Mouse (Mus musculus) mouse embryonic stem cell (cell line): ENCODE results near the gene L3mbtl4.

Source experiments
- in situ Hi-C, 2 experiments: fragments of 300-500 bp; cut with MboI; formaldehyde crosslinking; loops; 1 replicate in 1 of 2; 3 replicates in 1 of 2; pipeline ENCODE4 v1.14.3; 2019 to 2020; ENCODE audit warnings: low sequenced_read_pairs in 2 of 2, low pct_unique_long_range_greater_than_20kb in 1 of 2, mixed read lengths in 1 of 2; ENCODE audit not compliant: unreplicated experiment in 1 of 2

The L3mbtl4 gene

GRCm38 (mm10) chr17:68273527-68273926 is at the start of gene L3mbtl4:
Gene L3mbtl4 (plus strand): TSS chr17:68273797.
- in situ Hi-C loops = no loop called here

GRCm38 (mm10) chr17:68230484-68230883 is 43.1 kb upstream of the L3mbtl4 start:
- in situ Hi-C loops = no loop called here

GRCm38 (mm10) chr17:68235380-68235779 is 38.2 kb upstream of the L3mbtl4 start:
- in situ Hi-C loops = no loop called here

DNA sequence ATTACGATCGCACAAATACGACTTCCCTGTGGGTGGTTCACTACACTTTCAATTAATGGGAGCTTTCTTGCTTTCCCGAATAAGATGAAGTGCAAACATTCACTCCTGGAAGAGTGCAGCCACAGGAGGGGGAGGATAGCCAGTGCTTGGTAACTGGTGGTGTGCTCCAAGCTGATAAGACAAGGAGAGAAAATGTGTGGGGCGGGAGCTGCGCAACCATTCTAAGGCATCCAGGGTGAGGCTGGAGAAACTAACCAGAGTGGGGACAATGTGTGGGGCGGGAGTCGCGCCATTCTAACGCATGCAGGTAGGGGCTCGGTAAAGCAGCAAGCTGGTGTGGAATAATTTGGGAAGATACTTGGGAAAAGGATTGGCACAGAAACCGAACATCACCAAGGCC is 36.6 kb upstream of the L3mbtl4 start:
- in situ Hi-C loops = no loop called here

DNA sequence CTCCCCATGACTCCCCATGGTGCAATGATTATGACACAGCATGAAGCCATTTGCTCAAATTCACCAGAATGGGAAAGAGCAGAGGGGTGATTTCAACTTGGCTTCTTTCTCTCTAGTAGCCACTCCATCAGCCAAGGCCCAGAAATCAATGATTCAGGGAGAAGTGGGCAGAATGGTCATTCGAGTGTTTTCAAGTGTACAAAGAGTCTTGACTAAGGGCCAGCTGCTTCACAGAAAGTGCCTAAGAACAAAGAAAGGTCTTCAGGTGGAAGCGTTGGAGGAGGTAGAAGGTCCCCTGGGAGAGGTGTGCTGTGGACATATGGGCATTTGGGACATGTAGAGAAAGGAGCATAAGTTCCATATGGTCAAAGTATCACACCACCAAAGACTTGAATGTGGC is 33.4 kb upstream of the L3mbtl4 start:
- in situ Hi-C loops = no loop called here

GRCm38 (mm10) chr17:68264835-68265557 is 8.6 kb upstream of the L3mbtl4 start:
- in situ Hi-C loops = no loop called here

DNA sequence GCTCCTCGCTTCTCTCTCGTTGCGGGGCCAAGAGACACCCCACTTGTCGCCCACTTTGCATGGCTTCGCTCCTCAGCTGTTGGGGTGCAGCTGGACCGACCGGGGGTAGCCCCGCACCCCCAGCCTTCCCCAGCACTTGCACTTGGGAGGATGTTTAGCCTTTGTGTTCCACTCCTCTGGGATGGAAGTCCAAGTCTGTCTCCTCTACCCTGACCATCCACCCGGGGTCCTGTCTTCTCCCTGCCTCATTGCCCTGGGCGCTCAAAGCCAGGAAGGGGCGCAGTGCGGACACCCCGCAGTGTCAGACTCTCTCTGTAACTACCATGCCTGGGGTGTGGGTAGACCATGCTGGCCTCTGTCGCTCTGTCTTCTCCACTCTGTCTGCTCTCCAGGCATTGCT is 357 bp downstream of the L3mbtl4 start:
- in situ Hi-C loops = no loop called here

DNA sequence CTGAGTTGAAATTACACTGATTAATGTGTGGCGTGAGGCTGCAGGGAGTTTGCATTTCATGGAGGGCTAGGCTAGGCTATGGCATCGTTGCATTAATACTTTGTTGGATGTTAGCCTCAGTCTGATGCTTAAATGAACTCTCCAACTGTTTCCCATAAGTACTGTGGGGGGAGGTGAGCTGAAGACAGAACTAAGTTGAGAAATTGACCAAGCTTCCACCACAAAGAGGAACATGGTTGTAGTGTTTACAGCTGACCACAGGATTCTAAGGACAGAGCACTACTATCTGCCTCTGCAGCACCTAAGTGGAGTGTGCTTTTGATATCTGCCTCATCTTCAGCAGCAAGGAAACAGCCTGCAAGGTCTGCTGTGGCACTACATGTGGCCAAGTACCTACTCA is 1.5 kb downstream of the L3mbtl4 start:
- in situ Hi-C loops = no loop called here

DNA sequence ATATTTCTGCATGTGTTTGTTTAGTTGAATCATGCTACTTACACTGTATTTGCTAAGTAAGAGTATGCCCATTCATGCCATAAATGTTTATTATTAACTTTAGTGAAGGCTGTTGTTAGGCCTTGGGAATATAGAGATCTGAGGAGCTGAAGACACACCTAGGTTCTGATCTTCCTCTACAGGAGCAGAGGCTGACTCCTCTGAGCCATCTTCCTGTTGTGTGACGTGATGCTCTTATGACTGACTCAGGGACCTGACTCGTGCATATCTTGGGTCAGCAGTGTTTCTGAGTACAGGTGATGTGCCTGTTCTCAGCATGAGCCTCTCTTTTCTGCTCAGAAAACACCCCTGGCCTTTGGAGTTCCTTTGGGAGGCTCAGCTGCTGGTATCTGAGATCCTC is 7.3 kb downstream of the L3mbtl4 start:
- in situ Hi-C loops = no loop called here

GRCm38 (mm10) chr17:68285119-68285782 is 11.7 kb downstream of the L3mbtl4 start:
- in situ Hi-C loops = no loop called here

- in situ Hi-C loops = no loop called here
Measured at GRCm38 (mm10) chr17:68288094-68288493, 14.5 kb downstream of the L3mbtl4 start.

GRCm38 (mm10) chr17:68288699-68289098 is 15.1 kb downstream of the L3mbtl4 start:
- in situ Hi-C loops = no loop called here

GRCm38 (mm10) chr17:68291713-68292364 is 18.2 kb downstream of the L3mbtl4 start:
- in situ Hi-C loops = no loop called here

DNA sequence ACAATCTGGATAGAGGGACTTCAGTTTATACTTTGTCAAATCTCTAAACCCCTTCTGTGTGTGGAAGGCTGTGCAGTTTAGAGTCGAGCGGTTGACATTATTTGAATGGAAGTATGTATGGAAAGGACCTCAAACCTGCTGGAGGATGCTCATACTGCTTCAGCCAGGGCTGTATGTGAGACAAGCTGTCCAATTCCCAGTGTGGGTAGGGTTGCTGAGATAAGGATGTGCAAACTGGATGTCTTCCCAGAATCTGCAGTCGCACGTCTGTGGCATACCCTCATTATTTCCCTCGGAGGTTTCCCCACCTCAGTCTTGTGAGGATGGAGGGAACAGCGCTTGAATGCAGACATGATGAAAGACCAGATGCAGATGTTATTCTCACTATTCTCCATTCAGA is 34.8 kb downstream of the L3mbtl4 start:
- in situ Hi-C loops = no loop called here

DNA sequence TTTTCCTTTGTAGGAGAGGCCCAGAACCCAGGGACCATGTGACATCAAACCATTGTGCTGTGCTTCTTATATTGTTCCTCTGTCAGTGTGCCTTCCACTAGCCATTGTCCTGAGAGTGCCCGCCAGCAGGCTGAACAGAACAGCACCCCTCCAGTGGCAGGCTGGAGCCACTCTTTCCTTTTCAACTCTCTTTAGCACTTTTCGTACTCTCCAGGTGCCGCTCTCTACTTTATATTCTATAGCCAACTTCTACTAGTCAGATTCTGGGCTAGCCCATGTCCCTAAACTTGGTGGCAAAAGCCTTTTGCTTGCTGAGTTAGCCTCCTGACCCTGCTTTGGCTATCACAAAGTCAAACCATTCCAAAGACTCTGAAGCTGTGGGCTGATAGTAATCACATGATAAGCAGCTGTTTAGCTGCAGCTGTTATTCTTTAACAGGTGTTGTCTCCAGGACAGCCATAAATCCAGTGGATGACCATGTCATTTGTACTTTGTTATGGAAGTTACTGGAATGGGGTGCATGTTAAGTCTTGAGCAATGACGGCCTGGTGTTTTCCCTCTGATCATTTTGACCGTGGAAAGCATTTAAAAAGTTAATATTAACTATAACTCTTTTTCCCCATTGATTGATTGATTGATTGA is 38.8 kb downstream of the L3mbtl4 start:
- in situ Hi-C loops = no loop called here

DNA sequence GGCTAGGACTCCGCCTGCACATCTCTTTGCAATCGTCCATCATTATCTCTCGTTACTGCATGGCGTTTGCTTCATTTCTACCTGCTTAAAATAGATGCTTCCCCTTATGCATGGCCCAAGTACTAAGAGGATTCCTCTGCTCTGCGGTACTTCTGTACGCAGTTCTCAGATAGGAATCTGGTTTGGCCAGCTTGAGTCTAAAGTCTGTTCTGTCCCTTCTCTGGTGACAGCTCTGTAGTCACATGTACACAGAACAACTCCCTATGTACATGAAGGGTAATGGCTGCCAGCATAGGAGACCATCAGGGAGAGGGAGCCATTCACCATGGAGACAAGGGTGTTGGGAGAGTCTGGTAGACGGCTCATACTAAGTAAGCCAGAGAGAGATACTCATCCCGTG is 47.3 kb downstream of the L3mbtl4 start:
- in situ Hi-C loops = no loop called here

- in situ Hi-C loops = no loop called here
Measured at GRCm38 (mm10) chr17:68322607-68323006, 49.0 kb downstream of the L3mbtl4 start.

DNA sequence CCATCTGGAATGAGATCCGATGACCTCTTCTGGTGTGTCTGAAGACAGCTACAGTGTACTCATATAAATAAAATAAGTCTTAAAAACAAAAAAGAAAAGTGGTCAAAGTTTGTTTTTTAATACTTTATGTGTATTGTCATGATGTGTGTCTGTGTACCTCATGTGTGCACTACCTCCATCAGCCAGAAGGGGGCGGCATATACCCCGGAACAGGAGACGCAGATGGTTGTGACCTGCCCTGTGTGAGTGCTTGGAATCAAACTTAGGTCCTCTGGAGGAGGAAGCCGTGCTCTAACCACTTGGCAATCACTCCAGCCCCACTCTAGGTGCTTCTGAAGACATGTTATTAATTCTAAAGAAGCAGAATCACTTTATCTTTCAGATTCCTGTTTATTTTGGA is 58.6 kb downstream of the L3mbtl4 start:
- in situ Hi-C loops = no loop called here

- in situ Hi-C loops = no loop called here
Measured at GRCm38 (mm10) chr17:68333382-68333781, 59.8 kb downstream of the L3mbtl4 start.
